ENCODE assay signal across 18 mouse cellular contexts in genomic region chr5:113084309-113084708, GRCm38 (mm10). TPM values are rescaled to one million over a fixed set of nuclear protein-coding genes. Genes with fewer than 3 reads are reported as not detected.
"Had no signal": no experiment of that assay in that cellular context is flagged by ENCODE, and none has a peak within 500 bp of the region (broad histone marks: within the 10 kb centered on the region; RNA-seq: fewer than 3 reads in every experiment).

No protein-coding gene starts in this region.

- H3K9me3 ChIP-seq: midbrain, embryonic 13.5 days had no signal

- H3K9ac ChIP-seq: limb, embryonic 12.5 days; liver, embryonic 14.5 days; midbrain, embryonic 13.5 days had no signal

- ATAC-seq: lung, postnatal 0 days; midbrain, embryonic 13.5 days had no signal

- H3K4me2 ChIP-seq: limb, embryonic 12.5 days; midbrain, embryonic 13.5 days had no signal

- H3K36me3 ChIP-seq: limb, embryonic 12.5 days; midbrain, embryonic 13.5 days had no signal

- H3K4me3 ChIP-seq: limb, embryonic 12.5 days; midbrain, embryonic 13.5 days had no signal

- H3K27ac ChIP-seq: limb, embryonic 12.5 days; liver, embryonic 14.5 days; midbrain, embryonic 13.5 days had no signal

- DNase-seq: kidney, adult 2 months; kidney, postnatal 25 days; lung, adult 2 months; lung, postnatal 36 days; thymus, adult 18-20 months; thymus, postnatal 14 days had no signal

- H3K27me3 ChIP-seq: limb, embryonic 12.5 days; midbrain, embryonic 13.5 days had no signal

RNA-seq across cellular contexts. Expression of gene Crybb3, which starts 2.9 kb away (rescaled TPM):
- total RNA-seq: megakaryocyte progenitor cell, adult 5-6 weeks; neutrophil, adult 5-6 weeks had no signal
- polyA plus RNA-seq: neural tube, embryonic 11.5 days had no signal

RNA-seq across cellular contexts. Expression of gene Crybb2, which starts 14.4 kb away (rescaled TPM):
- total RNA-seq: layer of hippocampus, postnatal 25 days; left cerebral cortex, adult 8-10 months; left cerebral cortex, postnatal 25 days; megakaryocyte progenitor cell, adult 5-6 weeks; midbrain, postnatal 0 days; neutrophil, adult 5-6 weeks had no signal
- polyA plus RNA-seq: kidney, adult 2 months; kidney, embryonic 16.5 days; limb, embryonic 12.5 days; liver, embryonic 14.5 days; lung, adult 2 months; lung, postnatal 0 days; midbrain, embryonic 13.5 days; midbrain, postnatal 0 days; neural tube, embryonic 11.5 days had no signal
